Mouse (Mus musculus) CH12.LX (cell line): ENCODE measurements at regions not wholly inside any gene's neighbourhood (a gene's known extent, or its start where the extent isn't known, plus 50 kb on each side); places are given as distances from the start of the nearest gene placed in this dataset.

Experiments
- DNase-seq: peaks from one replicate; pipeline ENCODE4 v3.0.0-alpha.2; 2013; ENCODE audit errors: extremely low read depth
- H3K27ac ChIP-seq: 2 replicates; pipeline ENCODE4 v1.5.1; 2012; ENCODE audit warnings: low read depth, mild to moderate bottlenecking, control low read depth, moderate library complexity; ENCODE audit not compliant: insufficient read depth
- H3K27me3 ChIP-seq: replicated peaks from 2 replicates; pipeline ENCODE3; 2012; ENCODE audit warnings: inconsistent platforms
- H3K36me3 ChIP-seq, 2 experiments: replicated peaks in 1 of 2; 2 replicates each; pipeline versions ENCODE3 to v1.6.1; 2012; ENCODE audit warnings: inconsistent platforms in 1 of 2, low read length in 1 of 2, mild to moderate bottlenecking in 1 of 2, mixed read lengths in 1 of 2, moderate library complexity in 1 of 2; ENCODE audit not compliant: control insufficient read depth in 1 of 2, insufficient read depth in 1 of 2
- H3K4me1 ChIP-seq, 2 experiments: 2 replicates each; pipeline ENCODE4 v1.6.1; 2012; ENCODE audit warnings: inconsistent platforms in 1 of 2, moderate library complexity in 1 of 2; ENCODE audit not compliant: insufficient read depth in 2 of 2, control insufficient read depth in 1 of 2
- H3K4me2 ChIP-seq: 2 replicates; pipeline ENCODE4 v1.6.1; 2012; ENCODE audit warnings: low read depth, mild to moderate bottlenecking, control low read depth; ENCODE audit not compliant: poor library complexity, insufficient read depth, severe bottlenecking
- H3K4me3 ChIP-seq, 3 experiments: fragments of 150-350 bp in 1 of 3; sonication (generic) in 1 of 3; replicated peaks in 1 of 3; 2 replicates each; pipeline versions ENCODE3 to v1.5.1; 2011 to 2012; ENCODE audit warnings: low read depth in 2 of 3, low read length in 2 of 3, mild to moderate bottlenecking in 2 of 3, moderate library complexity in 2 of 3, control low read depth in 1 of 3, improper control_type of control experiment in 1 of 3, inconsistent platforms in 1 of 3, mixed read lengths in 1 of 3; ENCODE audit not compliant: poor library complexity in 1 of 3
- H3K79me2 ChIP-seq: replicated peaks from 2 replicates; pipeline ENCODE4 v1.6.1; 2012; ENCODE audit warnings: mild to moderate bottlenecking, moderate library complexity; ENCODE audit not compliant: control insufficient read depth, poor library complexity, insufficient read depth, severe bottlenecking; ENCODE audit errors: extremely low read depth
- H3K9ac ChIP-seq: 2 replicates; pipeline ENCODE4 v1.6.1; 2012; ENCODE audit warnings: low read depth, mild to moderate bottlenecking, control low read depth, moderate library complexity; ENCODE audit not compliant: insufficient read depth
- H3K9me3 ChIP-seq: replicated peaks from 2 replicates; pipeline ENCODE3; 2012; ENCODE audit warnings: low read length, inconsistent platforms, mixed read lengths
- CHD2 ChIP-seq: IDR thresholded peaks from 2 replicates; pipeline ENCODE4 v1.6.1; 2011; ENCODE audit warnings: low read length, improper control_type of control experiment
- CTCF ChIP-seq, 2 experiments: IDR thresholded peaks in 1 of 2; conservative IDR thresholded peaks in 1 of 2; 2 replicates each; pipeline ENCODE4 v1.5.1; 2011 to 2012; ENCODE audit warnings: low read depth in 2 of 2, low read length in 2 of 2, improper control_type of control experiment in 1 of 2, inconsistent platforms in 1 of 2, mild to moderate bottlenecking in 1 of 2, moderate library complexity in 1 of 2
- ELF1 ChIP-seq: IDR thresholded peaks from 2 replicates; pipeline ENCODE4 v1.6.1; 2014; ENCODE audit warnings: low read depth, mild to moderate bottlenecking, inconsistent platforms, low read length, improper control_type of control experiment
- GABPA ChIP-seq: IDR thresholded peaks from 2 replicates; pipeline ENCODE4 v1.6.1; 2012; ENCODE audit warnings: low read depth, low read length, improper control_type of control experiment, inconsistent platforms; ENCODE audit not compliant: insufficient replicate concordance
- IRF4 ChIP-seq: IDR thresholded peaks from 2 replicates; pipeline ENCODE4 v1.6.1; 2014; ENCODE audit warnings: low read depth, mild to moderate bottlenecking, inconsistent platforms, low read length, improper control_type of control experiment
- JUND ChIP-seq: conservative IDR thresholded peaks from 2 replicates; pipeline ENCODE4 v1.6.1; 2011; ENCODE audit warnings: low read depth, low read length, improper control_type of control experiment
- MAFK ChIP-seq: IDR thresholded peaks from 2 replicates; pipeline ENCODE4 v1.6.1; 2011; ENCODE audit warnings: low read length, improper control_type of control experiment; ENCODE audit not compliant: insufficient replicate concordance
- MYC ChIP-seq: IDR thresholded peaks from 2 replicates; pipeline ENCODE4 v1.6.1; 2011; ENCODE audit warnings: low read depth, mild to moderate bottlenecking, improper control_type of control experiment, low read length
- NELFE ChIP-seq: IDR thresholded peaks from 2 replicates; pipeline ENCODE4 v1.6.1; 2011; ENCODE audit warnings: low read depth, low read length, improper control_type of control experiment
- RAD21 ChIP-seq: IDR thresholded peaks from 2 replicates; pipeline ENCODE4 v1.6.1; 2011; ENCODE audit warnings: low read depth, mild to moderate bottlenecking, low read length, improper control_type of control experiment, moderate library complexity
- UBTF ChIP-seq: IDR thresholded peaks from 2 replicates; pipeline ENCODE4 v1.6.1; 2012; ENCODE audit warnings: low read depth, mild to moderate bottlenecking, inconsistent platforms, low read length, improper control_type of control experiment, moderate library complexity
- ZNF384 ChIP-seq: IDR thresholded peaks from 2 replicates; pipeline ENCODE4 v1.6.1; 2012; ENCODE audit warnings: low read depth, low read length, improper control_type of control experiment, inconsistent platforms
- dilution Hi-C: fragments of 300-500 bp; cut with MboI; formaldehyde crosslinking; loops from 2 replicates; pipeline ENCODE4 v1.14.3; 2020; ENCODE audit warnings: low sequenced_read_pairs; ENCODE audit not compliant: extremely low pct_unique_long_range_greater_than_20kb, extremely low pct_ligation_motif_present
- in situ Hi-C: fragments of 300-500 bp; cut with MboI; formaldehyde crosslinking; loops from 3 replicates; pipeline ENCODE4 v1.14.3; 2019; ENCODE audit warnings: low sequenced_read_pairs, low pct_ligation_motif_present, low pct_unique_long_range_greater_than_20kb, mixed read lengths

DNA sequence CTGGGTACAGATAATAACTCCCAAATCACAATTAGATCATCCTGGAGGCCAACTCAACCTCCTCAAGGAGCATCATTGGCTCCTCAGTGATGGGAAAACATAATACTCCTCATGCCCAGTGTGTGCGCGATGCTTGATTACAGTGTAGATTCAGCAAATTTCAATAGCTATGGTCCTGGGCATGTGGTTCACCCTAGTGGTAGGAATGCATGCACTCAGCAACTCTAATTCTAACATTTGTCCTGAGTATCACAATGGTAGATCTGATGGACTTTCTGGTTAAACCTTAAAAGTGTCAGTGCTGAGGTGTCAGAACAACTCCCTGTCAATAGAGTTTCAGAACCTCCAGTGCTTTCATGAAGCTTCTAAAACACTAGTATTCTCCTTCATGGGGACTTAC is 442.0 kb downstream of the Hsfy2 start:
- no peaks in the 10 kb centered on the region for H3K36me3 ChIP-seq
- no peaks in the 10 kb centered on the region for H3K27me3 ChIP-seq
- no peak for DNase-seq
- in situ Hi-C loops (no loop called here), dilution Hi-C loops (no loop called here)
- no peak overlapping the region for H3K4me3 ChIP-seq
- H3K4me2 ChIP-seq = no peak overlapping the region
- no peak overlapping the region for H3K27ac ChIP-seq
- no peak overlapping the region for H3K9ac ChIP-seq
- TF ChIP-seq CTCF (conservative IDR thresholded peaks at IDR 0.05 in 1 of 2, IDR thresholded peaks at IDR 0.05 in 1 of 2; ENCODE audit: low read depth in 2 of 2, low read length in 2 of 2) (0 out of 4 replicates have a peak, but pooled peaks of 1 of the 2 experiments have one; percentile 18), ZNF384 (no peak), GABPA (no peak), NELFE (no peak), MYC (no peak), RAD21 (no peak; the same call in none of the 2 replicates), CHD2 (no peak)
- H3K4me1 ChIP-seq = peaks cover 0 to 12% of the 10 kb centered on the region in 2 experiments; a peak in 1 of 4 replicates
- H3K79me2 ChIP-seq = no peaks in the 10 kb centered on the region
- no peaks in the 10 kb centered on the region for H3K9me3 ChIP-seq

DNA sequence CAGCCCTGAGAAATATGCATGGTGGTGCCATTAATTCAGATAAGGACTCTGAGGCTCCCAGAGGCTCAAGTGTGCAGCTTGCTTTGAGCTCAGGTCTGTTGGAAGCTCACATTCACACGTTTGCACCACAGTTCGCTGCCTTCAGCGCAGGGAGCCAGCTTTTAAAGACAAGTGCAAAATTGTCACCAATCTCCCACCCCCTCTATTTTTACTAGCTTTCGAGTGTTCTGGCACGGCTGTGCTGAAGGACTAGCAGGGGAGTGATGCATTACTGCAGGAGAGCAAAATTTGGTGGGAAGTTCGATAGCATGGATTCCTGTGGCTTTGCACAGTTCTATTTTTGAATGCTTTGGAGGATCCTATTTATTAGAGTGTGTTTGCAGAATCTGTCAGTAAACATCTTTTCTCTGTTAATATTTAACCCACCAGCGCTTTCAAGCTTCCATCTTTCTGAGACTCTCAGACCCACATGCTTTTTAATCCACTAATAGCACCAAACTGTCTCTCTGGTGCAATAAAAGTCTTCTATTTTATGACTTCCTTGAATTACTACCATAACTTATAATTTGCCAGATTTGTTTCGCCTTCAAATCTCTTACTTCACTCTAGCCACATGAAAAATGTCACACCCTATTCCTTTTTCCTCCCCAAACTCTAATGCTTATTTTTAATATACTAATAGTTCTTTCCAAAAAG is 453.6 kb downstream of the Hsfy2 start:
- Histone ChIP-seq H3K4me2 (no peak overlapping the region), H3K4me1 (no peaks in the 10 kb centered on the region), H3K79me2 (no peaks in the 10 kb centered on the region), H3K27ac (no peak overlapping the region), H3K4me3 (no peak overlapping the region), H3K9ac (no peak overlapping the region), H3K27me3 (no peaks in the 10 kb centered on the region), H3K9me3 (no peaks in the 10 kb centered on the region), H3K36me3 (no peaks in the 10 kb centered on the region)
- dilution Hi-C loops (no loop called here), in situ Hi-C loops (no loop called here)
- no peak for DNase-seq
- TF ChIP-seq MYC = no peak
- TF ChIP-seq CTCF (conservative IDR thresholded peaks at IDR 0.05 in 1 of 2, IDR thresholded peaks at IDR 0.05 in 1 of 2; ENCODE audit: low read depth in 2 of 2, low read length in 2 of 2) = no peak
- no peak for TF ChIP-seq GABPA

DNA sequence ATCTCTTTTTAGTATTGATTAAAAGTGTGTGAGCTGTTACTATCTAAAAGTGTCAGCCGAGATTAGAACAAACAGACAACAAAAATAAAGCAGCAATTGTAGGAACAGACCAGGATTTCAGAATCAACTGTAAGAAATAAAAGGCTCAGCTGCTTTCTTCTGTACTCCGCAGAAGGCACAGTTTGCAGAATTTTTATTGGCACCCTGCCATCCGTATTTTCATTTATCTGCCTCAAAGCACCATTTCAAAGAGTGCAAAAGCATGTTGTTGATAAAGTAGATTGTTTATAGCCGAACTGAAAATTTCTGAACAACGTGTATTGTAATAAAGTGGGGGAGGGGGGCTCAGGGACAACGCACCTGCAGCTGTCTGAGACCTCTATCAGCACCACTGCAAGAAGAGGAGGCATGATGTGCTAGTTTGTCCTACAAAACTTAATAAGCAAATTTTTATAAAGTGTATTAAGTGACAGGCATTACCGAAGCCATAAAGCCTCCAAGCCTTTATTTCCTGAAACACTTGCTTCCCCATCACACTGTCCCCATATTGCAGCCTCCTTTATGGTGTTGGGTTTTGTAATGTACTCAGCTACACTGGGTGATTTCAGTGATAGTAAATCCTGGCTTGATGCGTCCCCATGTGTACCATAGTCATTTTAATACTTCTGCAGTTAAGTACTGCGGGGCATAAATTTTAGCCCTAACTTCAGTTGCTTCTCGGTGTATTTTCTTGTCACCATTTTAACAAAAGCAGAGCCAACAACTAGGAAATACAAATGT is 457.8 kb downstream of the Hsfy2 start:
- Histone ChIP-seq H3K9ac (no peak overlapping the region), H3K27me3 (no peaks in the 10 kb centered on the region), H3K79me2 (no peaks in the 10 kb centered on the region), H3K36me3 (no peaks in the 10 kb centered on the region), H3K9me3 (no peaks in the 10 kb centered on the region), H3K4me2 (no peak overlapping the region), H3K4me3 (no peak overlapping the region), H3K27ac (no peak overlapping the region), H3K4me1 (no peaks in the 10 kb centered on the region)
- in situ Hi-C loops (no loop called here), dilution Hi-C loops (no loop called here)
- DNase-seq = no peak
- no peak for TF ChIP-seq UBTF
- no peak for TF ChIP-seq ELF1
- TF ChIP-seq IRF4 = no peak
- no peak for TF ChIP-seq JUND
- no peak for TF ChIP-seq MAFK
